Comparison of ENCODE assay signal across 14 mouse cellular contexts in genomic region chr13:48317457-48317856, GRCm38 (mm10). TPM values are rescaled to one million over a fixed set of nuclear protein-coding genes. Genes with fewer than 3 reads are reported as not detected.
A peak's percentile ranks its signal among the peaks of the same experiment; 100 is the strongest.
DNase-seq lines count a peak whose midpoint lies in the region; ATAC-seq and TF ChIP-seq lines count a peak whose summit lies in the region.
"Had no signal": no experiment of that assay in that cellular context is flagged by ENCODE, and none has a peak within 500 bp of the region (broad histone marks: within the 10 kb centered on the region; RNA-seq: fewer than 3 reads in every experiment).

No protein-coding gene starts in this region.

- H3K36me3 ChIP-seq in kidney, adult 2 months (ENCODE audit: control insufficient read depth, insufficient read depth, low read length) = no peaks in the 10 kb centered on the region
- no peaks in the 10 kb centered on the region for H3K36me3 ChIP-seq in midbrain, embryonic 15.5 days (replicated peaks)
- no peaks in the 10 kb centered on the region for H3K36me3 ChIP-seq in forebrain, embryonic 15.5 days
- H3K36me3 ChIP-seq: heart, embryonic 15.5 days; intestine, embryonic 15.5 days; liver, embryonic 13.5 days had no signal

- no peak for TF ChIP-seq CTCF in kidney, adult 2 months (conservative IDR thresholded peaks at IDR 0.05; ENCODE audit: insufficient read depth, insufficient read length, low read depth, low read length)

- no peak overlapping the region for H3K27ac ChIP-seq in kidney, adult 2 months (ENCODE audit: insufficient read depth, low read depth, low read length)
- peak overlapping the region; percentile 36; the same call in 1 of the 2 replicates for H3K27ac ChIP-seq in midbrain, embryonic 15.5 days
- no peak overlapping the region for H3K27ac ChIP-seq in forebrain, embryonic 15.5 days (replicated peaks)
- H3K27ac ChIP-seq: intestine, embryonic 15.5 days; left cerebral cortex, adult 2 months had no signal

- no peak for ATAC-seq in midbrain, embryonic 15.5 days (replicated peaks)
- ATAC-seq in forebrain, embryonic 15.5 days (replicated peaks) = no peak
- ATAC-seq: intestine, embryonic 15.5 days had no signal

- H3K4me2 ChIP-seq in midbrain, embryonic 15.5 days = no peak overlapping the region
- no peak overlapping the region for H3K4me2 ChIP-seq in forebrain, embryonic 15.5 days (replicated peaks)
- H3K4me2 ChIP-seq: intestine, embryonic 15.5 days; liver, embryonic 13.5 days had no signal

- no peaks in the 10 kb centered on the region for H3K4me1 ChIP-seq in kidney, adult 2 months (ENCODE audit: control insufficient read depth, insufficient read depth, low read length)
- peaks cover 16% of the 10 kb centered on the region for H3K4me1 ChIP-seq in midbrain, embryonic 15.5 days
- H3K4me1 ChIP-seq in forebrain, embryonic 15.5 days = peaks cover 8% of the 10 kb centered on the region
- H3K4me1 ChIP-seq: intestine, embryonic 15.5 days had no signal

- peak; percentile 24 for DNase-seq in adrenal gland, adult 2 months
- DNase-seq in adrenal gland, adult 18-20 months (ENCODE audit: low spot score in 2 of 2) = no peak
- peak; percentile 51 for DNase-seq in kidney, adult 2 months
- no peak for DNase-seq in kidney, adult 18-20 months
- DNase-seq in embryo, embryonic 9.5 days (ENCODE audit: extremely low spot score) = peak; percentile 19
- DNase-seq in spleen, postnatal 4 days (ENCODE audit: low spot score in 2 of 2) = no peak
- DNase-seq: liver, embryonic 13.5 days; lung, postnatal 36 days had no signal

- no peaks in the 10 kb centered on the region for H3K9me3 ChIP-seq in midbrain, embryonic 15.5 days
- no peaks in the 10 kb centered on the region for H3K9me3 ChIP-seq in forebrain, embryonic 15.5 days
- H3K9me3 ChIP-seq: heart, embryonic 15.5 days; intestine, embryonic 15.5 days; liver, embryonic 13.5 days had no signal

- no peak for TF ChIP-seq POLR2A in kidney, adult 2 months (IDR thresholded peaks at IDR 0.05; ENCODE audit: low read depth, low read length)

- no peak overlapping the region for H3K9ac ChIP-seq in midbrain, embryonic 15.5 days
- no peak overlapping the region for H3K9ac ChIP-seq in forebrain, embryonic 15.5 days (replicated peaks)
- H3K9ac ChIP-seq: heart, embryonic 15.5 days; intestine, embryonic 15.5 days; liver, embryonic 13.5 days had no signal

- no peaks in the 10 kb centered on the region for H3K27me3 ChIP-seq in kidney, adult 2 months (replicated peaks; ENCODE audit: control insufficient read depth, insufficient read depth, low read length)
- H3K27me3 ChIP-seq in midbrain, embryonic 15.5 days (replicated peaks) = no peaks in the 10 kb centered on the region
- H3K27me3 ChIP-seq in forebrain, embryonic 15.5 days = no peaks in the 10 kb centered on the region
- H3K27me3 ChIP-seq: heart, embryonic 15.5 days; intestine, embryonic 15.5 days; liver, embryonic 13.5 days had no signal

- 51% methylated on average over 7 of the region's 7 CpGs for WGBS in kidney, adult 2 months
- WGBS in midbrain, embryonic 15.5 days = 21% methylated on average over 7 of the region's 7 CpGs
- 33% methylated on average over 7 of the region's 7 CpGs for WGBS in forebrain, embryonic 15.5 days

- no peak overlapping the region for H3K4me3 ChIP-seq in kidney, adult 2 months (ENCODE audit: insufficient read depth, low read depth, low read length)
- no peak overlapping the region for H3K4me3 ChIP-seq in midbrain, embryonic 15.5 days
- no peak overlapping the region for H3K4me3 ChIP-seq in forebrain, embryonic 15.5 days
- H3K4me3 ChIP-seq: heart, embryonic 15.5 days; intestine, embryonic 15.5 days; left cerebral cortex, adult 2 months; liver, embryonic 13.5 days; myocyte had no signal

RNA-seq across cellular contexts. Expression of gene Id4, which starts 56.4 kb away (rescaled TPM):
- 1 to 10 TPM in 1 of 2 experiments, under 1 TPM in 1; 0.86 to 3.1 TPM for total RNA-seq in adrenal gland, adult 2 months (2021)
- polyA plus RNA-seq in adrenal gland, adult 2 months (2012; rRNA removed) = 1.3 and 2.3 TPM in 2 replicates
- total RNA-seq in adrenal gland, adult 18-20 months (2021) = 1 to 10 TPM; 1.2 to 1.3 TPM
- polyA plus RNA-seq in kidney, adult 2 months (2012; rRNA removed) = 14.8 and 22.5 TPM in 2 replicates
- polyA plus RNA-seq in midbrain, embryonic 15.5 days (2015; fragmentation: Nextera tagmentation; extraction: Ambion mirVana) = 165 and 174 TPM in 2 replicates
- 115 and 126 TPM in 2 replicates for polyA plus RNA-seq in forebrain, embryonic 15.5 days (2015; fragmentation: Nextera tagmentation; extraction: Ambion mirVana)

Comparison
In these comparisons a context has a peak if more than half of its experiments do, and no peak if none do; other contexts are left out.
1. DNase-seq: peak in adrenal gland, adult 2 months (single experiment), kidney, adult 2 months (single experiment) and embryo, embryonic 9.5 days (single experiment); none in adrenal gland, adult 18-20 months (0 of 2), kidney, adult 18-20 months (single experiment) and spleen, postnatal 4 days (0 of 2).